Mouse (Mus musculus) intestine, embryonic 16.5 days (tissue): ENCODE measurements around the gene Topors. TPM values are rescaled to one million over a fixed set of nuclear protein-coding genes. Genes with fewer than 3 reads are reported as not detected.

Source experiments
- ATAC-seq: fragments of 200-750 bp; cut with Nextera tagmentation; 2 replicates; pipeline ENCODE4 v1.8.0; 2017; ENCODE audit warnings: moderate TSS enrichment, moderate library complexity
- H3K27ac ChIP-seq: fragments of 300-500 bp; sonication (generic); 2 replicates; pipeline ENCODE4 v1.5.1; 2014; ENCODE audit warnings: mild to moderate bottlenecking, low read length
- H3K27me3 ChIP-seq: fragments of 300-500 bp; sonication (generic); replicated peaks from 2 replicates; pipeline ENCODE4 v1.6.1; 2014; ENCODE audit warnings: low read length, control low read depth, mixed read lengths; ENCODE audit not compliant: control insufficient read depth, insufficient read depth
- H3K36me3 ChIP-seq: fragments of 300-500 bp; sonication (generic); 2 replicates; pipeline ENCODE4 v1.6.1; 2014; ENCODE audit warnings: low read length, control low read depth; ENCODE audit not compliant: control insufficient read depth, insufficient read depth
- H3K4me1 ChIP-seq: fragments of 300-500 bp; sonication (generic); 2 replicates; pipeline ENCODE4 v1.6.1; 2014; ENCODE audit warnings: low read length, control low read depth, mixed read lengths; ENCODE audit not compliant: control insufficient read depth, insufficient read depth
- H3K4me2 ChIP-seq: fragments of 300-500 bp; sonication (generic); 2 replicates; pipeline ENCODE4 v1.6.1; 2014; ENCODE audit warnings: low read depth, low read length, control low read depth
- H3K4me3 ChIP-seq: fragments of 300-500 bp; sonication (generic); 2 replicates; pipeline ENCODE4 v1.5.1; 2014; ENCODE audit warnings: mild to moderate bottlenecking, low read length
- H3K9ac ChIP-seq: fragments of 300-500 bp; sonication (generic); 2 replicates; pipeline ENCODE4 v1.6.1; 2014; ENCODE audit warnings: low read depth, low read length
- H3K9me3 ChIP-seq: fragments of 300-500 bp; sonication (generic); 2 replicates; pipeline ENCODE4 v1.6.1; 2016; ENCODE audit warnings: low read length, control low read depth; ENCODE audit not compliant: control insufficient read depth
- WGBS: fragments of 180-500 bp; shearing (Covaris S2); extraction: QIAGEN DNeasy Blood & Tissue Kit; methylation state at CpG from one replicate; pipeline ENCODE4 v1.1.7; 2014; 5-methylcytosine and 5-hydroxymethylcytosine counted together
- polyA plus RNA-seq: library from polyadenylated mRNA; unstranded; fragments of >200 nt; fragmentation: Nextera tagmentation; extraction: Ambion mirVana; gene quantifications from 2 replicates; pipeline ENCODE4 v1.2.1, GENCODE M21; 2015

Topors gene
- 30.4 and 31.4 TPM in 2 replicates for polyA plus RNA-seq

DNA sequence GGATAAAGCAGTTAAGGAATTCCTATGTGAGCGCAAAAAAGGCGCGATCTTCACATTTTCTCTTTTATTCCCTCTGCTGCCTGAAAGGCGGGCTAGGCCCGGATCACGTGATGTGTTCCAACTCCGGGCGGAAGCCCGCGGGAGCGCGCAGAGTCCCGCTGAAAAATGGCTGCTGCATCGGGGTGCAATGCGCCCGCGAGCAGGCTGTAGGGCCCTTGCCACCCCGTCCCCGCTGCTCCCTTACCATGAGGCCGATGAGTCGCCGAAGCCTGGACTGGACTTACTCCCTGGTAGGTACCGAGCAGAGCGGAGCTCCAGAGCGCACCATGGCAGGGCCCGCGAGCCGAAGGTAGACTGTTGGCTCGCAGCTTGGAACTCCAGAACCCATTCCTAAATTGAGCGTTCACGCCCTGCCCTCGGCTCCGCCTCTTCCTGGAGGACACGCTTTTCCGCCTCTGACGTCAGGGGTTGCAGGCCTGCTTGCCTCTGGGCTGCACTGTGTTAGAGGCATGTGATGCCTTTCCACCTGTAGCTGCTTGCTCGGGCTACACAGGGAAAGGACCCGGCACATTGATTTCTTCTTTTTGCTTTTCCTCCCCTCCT is at the start of gene Topors, which contains the start of gene Smim27:
Gene Topors (minus strand): TSS at position 421 of the 603 bp plus-strand sequence.
Gene Smim27 (plus strand): TSS at position 150 of the 603 bp plus-strand sequence.
- H3K4me3 ChIP-seq = peak within 1 kb of the TSS; percentile 83
- peak within 1 kb of the TSS; percentile 100 for H3K27ac ChIP-seq
- H3K4me1 ChIP-seq = peaks cover 18% of the 10 kb centered on the region
- H3K27me3 ChIP-seq = no peaks in the 10 kb centered on the region
- H3K4me2 ChIP-seq = peak within 1 kb of the TSS; percentile 88
- H3K9me3 ChIP-seq = no peaks in the 10 kb centered on the region
- peak; percentile 95 for ATAC-seq
- WGBS = under 1% methylated on average over 38 of the region's 38 CpGs
- H3K9ac ChIP-seq = peak within 1 kb of the TSS; percentile 94
- H3K36me3 ChIP-seq = no peaks in the 10 kb centered on the region

DNA sequence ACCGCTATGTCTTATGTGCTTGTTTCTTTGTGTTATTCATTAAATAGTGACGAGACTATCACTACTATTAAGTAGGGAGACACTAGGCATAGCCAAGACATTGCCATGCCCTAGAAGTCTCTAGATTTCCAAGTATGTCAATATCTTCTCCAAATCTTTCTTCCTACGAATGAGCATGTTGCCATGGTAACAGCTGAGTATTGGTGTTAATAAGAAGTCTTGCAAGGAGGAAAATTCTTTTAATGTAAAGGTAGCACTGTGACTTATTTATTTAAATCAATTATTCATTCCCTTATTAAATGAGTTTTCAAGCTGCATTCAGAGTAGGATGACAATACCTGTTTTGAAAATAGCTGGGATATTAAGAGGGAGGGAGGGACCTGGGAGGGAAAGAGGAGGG is 47.8 kb upstream of the Topors start:
- Histone ChIP-seq H3K9ac (no peak overlapping the region), H3K27me3 (no peaks in the 10 kb centered on the region), H3K27ac (no peak overlapping the region), H3K4me2 (no peak overlapping the region), H3K9me3 (no peaks in the 10 kb centered on the region), H3K4me1 (no peaks in the 10 kb centered on the region), H3K36me3 (no peaks in the 10 kb centered on the region), H3K4me3 (no peak overlapping the region)
- no peak for ATAC-seq
- WGBS = 75% methylated on average over 3 of the region's 3 CpGs

DNA sequence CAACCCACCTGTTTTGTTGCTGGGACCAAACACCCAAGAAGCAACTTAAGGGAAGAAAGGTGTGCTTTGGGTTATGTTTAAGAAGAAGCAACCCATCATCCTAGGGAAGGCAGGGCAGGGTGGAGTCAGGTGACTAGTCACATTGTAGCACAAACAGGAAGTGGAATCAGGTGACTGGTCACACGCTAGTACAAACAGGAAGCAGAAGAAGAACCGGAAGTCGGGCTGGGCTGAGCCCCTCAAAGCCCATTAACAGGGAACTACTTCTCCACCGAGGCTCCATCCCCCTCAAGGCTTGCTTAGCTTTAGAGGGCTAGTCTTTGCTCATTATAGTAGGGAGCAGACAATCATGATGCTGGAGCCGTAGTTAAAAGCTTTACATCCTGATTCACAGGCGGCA is 43.4 kb upstream of the Topors start:
- H3K27me3 ChIP-seq = no peaks in the 10 kb centered on the region
- H3K9me3 ChIP-seq = no peaks in the 10 kb centered on the region
- no peak overlapping the region for H3K4me3 ChIP-seq
- no peaks in the 10 kb centered on the region for H3K4me1 ChIP-seq
- ATAC-seq = no peak
- 78% methylated on average over 6 of the region's 6 CpGs for WGBS
- H3K9ac ChIP-seq = no peak overlapping the region
- no peak overlapping the region for H3K4me2 ChIP-seq
- H3K36me3 ChIP-seq = no peaks in the 10 kb centered on the region
- H3K27ac ChIP-seq = no peak overlapping the region

DNA sequence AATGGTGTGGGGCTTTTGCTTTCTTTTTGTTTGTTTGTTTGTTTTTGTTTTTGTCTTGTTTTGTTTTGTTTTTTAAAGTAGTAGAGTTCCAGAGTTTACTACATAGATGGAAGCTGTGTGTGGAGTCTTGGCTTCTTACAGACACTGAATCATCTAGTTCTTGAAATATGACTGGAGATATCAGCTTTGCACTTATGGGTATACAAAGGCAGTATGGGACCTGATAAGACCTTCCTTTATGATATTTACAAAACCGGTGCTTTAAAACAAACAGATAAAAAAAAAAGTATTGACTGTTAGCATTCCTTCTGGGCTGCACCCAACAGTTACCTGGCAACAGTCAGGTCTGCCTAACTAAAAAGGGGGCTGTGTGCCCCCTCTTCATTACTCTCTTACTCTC is 42.6 kb upstream of the Topors start:
- Histone ChIP-seq H3K4me2 (no peak overlapping the region), H3K27ac (no peak overlapping the region), H3K9me3 (no peaks in the 10 kb centered on the region), H3K4me3 (no peak overlapping the region), H3K27me3 (no peaks in the 10 kb centered on the region), H3K9ac (no peak overlapping the region), H3K4me1 (no peaks in the 10 kb centered on the region), H3K36me3 (no peaks in the 10 kb centered on the region)
- no peak for ATAC-seq
- WGBS = 39% methylated on average over 1 of the region's 1 CpGs

DNA sequence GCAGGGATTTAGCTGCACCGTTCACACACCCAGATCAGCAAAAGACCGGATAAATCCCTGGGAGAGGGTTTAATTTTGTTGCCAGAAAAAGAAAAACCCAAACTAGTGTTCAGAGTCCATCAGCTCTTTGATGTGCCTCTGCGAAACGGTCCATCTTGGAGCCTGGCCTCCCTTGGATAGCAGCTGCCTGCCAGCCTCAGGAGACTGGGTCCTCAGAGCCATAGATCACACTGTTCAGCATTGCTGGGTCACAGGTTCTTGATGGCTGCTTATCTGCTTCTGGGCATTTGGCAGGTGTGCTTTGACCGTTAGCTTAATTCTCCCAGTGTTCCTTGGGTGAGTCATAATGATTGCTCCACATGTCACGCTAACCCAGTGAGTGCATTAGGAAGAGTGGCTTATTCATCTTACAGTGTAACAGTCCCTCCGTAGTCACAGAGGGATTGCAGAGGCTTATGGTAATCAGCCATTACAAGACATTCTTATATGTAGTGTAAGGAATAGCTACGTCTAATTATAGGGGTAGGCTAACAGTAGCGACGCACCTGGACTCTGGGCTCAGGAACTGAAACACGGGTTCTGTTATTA is 41.2 kb upstream of the Topors start:
- Histone ChIP-seq H3K4me2 (no peak overlapping the region), H3K9me3 (no peaks in the 10 kb centered on the region), H3K27me3 (no peaks in the 10 kb centered on the region), H3K9ac (no peak overlapping the region), H3K27ac (no peak overlapping the region), H3K4me3 (no peak overlapping the region), H3K4me1 (no peaks in the 10 kb centered on the region), H3K36me3 (no peaks in the 10 kb centered on the region)
- 71% methylated on average over 11 of the region's 11 CpGs for WGBS
- ATAC-seq = no peak

DNA sequence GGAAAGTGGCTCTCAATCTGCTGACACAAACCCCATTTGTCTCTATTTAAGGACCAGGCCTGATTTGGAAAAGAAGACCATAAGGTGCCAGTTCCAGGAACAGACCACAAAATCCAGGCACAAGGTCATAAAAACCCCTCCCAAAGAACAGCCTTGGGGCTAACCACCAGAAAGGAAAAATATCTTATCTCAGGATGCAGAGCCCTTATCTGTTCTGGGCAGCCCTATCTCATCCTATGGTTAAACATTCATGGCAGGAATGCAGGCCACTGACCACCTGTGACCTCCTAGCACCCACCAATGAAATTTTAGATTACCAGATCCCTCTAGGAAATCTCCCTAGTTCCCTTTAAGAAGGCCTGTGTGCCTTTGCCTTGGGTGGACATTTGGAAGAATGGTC is 40.0 kb upstream of the Topors start:
- Histone ChIP-seq H3K36me3 (no peaks in the 10 kb centered on the region), H3K4me2 (no peak overlapping the region), H3K9me3 (no peaks in the 10 kb centered on the region), H3K27me3 (no peaks in the 10 kb centered on the region), H3K27ac (no peak overlapping the region), H3K9ac (no peak overlapping the region), H3K4me1 (no peaks in the 10 kb centered on the region), H3K4me3 (no peak overlapping the region)
- ATAC-seq = no peak

DNA sequence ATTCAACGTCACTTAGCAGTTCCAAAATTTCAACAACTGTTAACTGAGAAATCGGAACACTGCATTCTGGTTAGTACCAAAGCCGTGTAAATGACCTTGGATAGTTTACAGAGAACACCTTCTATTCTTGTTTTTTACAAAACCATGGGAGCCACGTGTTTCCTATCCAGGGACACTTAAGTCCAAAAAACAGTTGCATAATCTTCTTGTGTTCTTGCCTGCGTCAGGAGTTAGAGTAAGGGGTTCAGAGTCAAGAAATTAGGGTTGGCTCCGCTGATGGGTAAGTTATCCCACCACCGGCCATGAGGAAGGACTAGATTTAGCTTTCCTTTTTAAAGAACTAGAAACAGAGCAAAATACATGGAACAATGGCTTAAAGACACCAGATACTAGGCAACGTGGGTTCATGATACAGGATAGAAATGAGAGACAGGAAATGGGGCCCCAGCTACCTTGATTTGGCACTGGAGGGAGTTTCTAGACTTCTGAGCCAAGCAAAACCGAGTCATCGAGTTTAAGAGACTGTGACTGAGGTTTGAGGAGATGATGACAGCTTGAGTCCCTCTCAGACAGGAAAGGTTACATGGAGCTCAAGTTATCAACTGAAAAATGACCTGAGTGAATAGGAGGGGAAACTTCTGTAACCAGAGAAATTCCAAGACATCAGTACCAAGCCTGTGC is 32.9 kb upstream of the Topors start:
- H3K9me3 ChIP-seq = no peaks in the 10 kb centered on the region
- H3K4me1 ChIP-seq = no peaks in the 10 kb centered on the region
- no peak overlapping the region for H3K4me2 ChIP-seq
- H3K27me3 ChIP-seq = peaks cover 4% of the 10 kb centered on the region; the same call in 1 of the 2 replicates
- H3K27ac ChIP-seq = no peak overlapping the region
- 78% methylated on average over 10 of the region's 10 CpGs for WGBS
- no peaks in the 10 kb centered on the region for H3K36me3 ChIP-seq
- no peak overlapping the region for H3K9ac ChIP-seq
- ATAC-seq = no peak
- H3K4me3 ChIP-seq = no peak overlapping the region

DNA sequence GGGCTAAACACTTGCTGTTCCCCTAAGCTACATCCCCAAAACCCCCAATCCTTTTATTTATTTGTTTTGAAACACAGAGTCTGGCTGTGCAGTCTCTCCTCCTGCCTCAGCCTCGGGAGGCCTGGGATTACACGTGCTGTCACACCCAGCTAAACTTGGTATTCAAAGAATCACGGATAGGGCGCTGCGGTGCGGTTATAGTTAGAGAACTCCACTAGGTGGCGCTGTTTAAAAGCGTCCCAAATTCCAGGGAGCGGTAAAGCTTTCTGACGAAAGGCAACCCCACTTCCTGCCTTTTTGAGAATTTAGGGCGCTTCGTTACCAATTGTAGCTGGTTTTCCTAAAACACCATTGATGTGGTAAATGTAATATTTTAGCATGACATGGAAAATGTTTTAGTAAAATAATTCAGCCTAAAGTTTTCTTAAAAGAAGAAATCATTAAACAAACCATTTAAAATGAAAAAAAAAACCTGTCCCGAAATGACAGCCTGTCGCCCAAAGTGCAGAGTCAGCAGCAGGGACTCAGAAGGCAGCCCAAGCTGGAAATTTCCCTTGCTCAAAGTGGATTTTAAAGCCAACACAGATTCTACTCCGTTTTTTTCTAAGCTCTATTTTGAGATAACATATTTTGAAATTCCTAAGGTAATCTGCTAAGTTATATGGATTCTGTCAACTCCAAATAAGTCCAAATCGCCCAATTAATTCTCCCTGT is 31.6 kb upstream of the Topors start:
- no peaks in the 10 kb centered on the region for H3K4me1 ChIP-seq
- H3K36me3 ChIP-seq = no peaks in the 10 kb centered on the region
- H3K27me3 ChIP-seq = peaks cover 4% of the 10 kb centered on the region; the same call in 1 of the 2 replicates
- no peak overlapping the region for H3K9ac ChIP-seq
- no peak overlapping the region for H3K4me3 ChIP-seq
- ATAC-seq = peak; percentile 75
- no peak overlapping the region for H3K27ac ChIP-seq
- 13% methylated on average over 16 of the region's 16 CpGs for WGBS
- H3K9me3 ChIP-seq = no peaks in the 10 kb centered on the region; the same call in 1 of the 2 replicates
- 0 out of 2 replicates have a peak overlapping the region, but pooled peaks have one; percentile 10 for H3K4me2 ChIP-seq

DNA sequence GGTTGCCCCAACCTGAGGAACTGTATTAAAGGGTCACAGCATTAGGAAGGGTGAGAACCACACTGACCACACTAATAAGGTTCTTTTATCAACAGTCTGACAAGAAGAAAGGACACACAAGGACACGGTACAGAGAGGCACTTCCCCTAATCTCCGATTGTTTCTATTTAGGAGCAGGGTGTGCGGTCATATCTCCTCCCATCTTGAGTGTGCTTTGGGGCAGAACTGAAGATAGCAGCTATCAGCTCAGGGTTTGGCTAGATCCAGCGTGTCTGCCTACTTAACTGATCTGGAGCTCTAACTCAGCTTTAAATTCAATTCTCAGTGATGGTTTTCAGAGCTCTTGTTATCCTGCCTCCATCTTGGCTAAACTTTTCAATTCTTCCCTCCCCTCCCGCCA is 29.5 kb upstream of the Topors start:
- no peak overlapping the region for H3K27ac ChIP-seq
- no peak for ATAC-seq
- H3K4me2 ChIP-seq = no peak overlapping the region
- 66% methylated on average over 5 of the region's 5 CpGs for WGBS
- H3K4me3 ChIP-seq = no peak overlapping the region
- H3K27me3 ChIP-seq = peaks cover 4% of the 10 kb centered on the region; the same call in 1 of the 2 replicates
- H3K36me3 ChIP-seq = no peaks in the 10 kb centered on the region
- H3K9me3 ChIP-seq = no peaks in the 10 kb centered on the region; the same call in 1 of the 2 replicates
- no peak overlapping the region for H3K9ac ChIP-seq
- H3K4me1 ChIP-seq = no peaks in the 10 kb centered on the region
